Mouse (Mus musculus): Measurements from ENCODE around the gene Col4a3. TPM values are rescaled to one million over a fixed set of nuclear protein-coding genes. Genes with fewer than 3 reads are reported as not detected.

The Col4a3 gene
- total RNA-seq, 1 experiment from 2014 or later: not detected

DNA sequence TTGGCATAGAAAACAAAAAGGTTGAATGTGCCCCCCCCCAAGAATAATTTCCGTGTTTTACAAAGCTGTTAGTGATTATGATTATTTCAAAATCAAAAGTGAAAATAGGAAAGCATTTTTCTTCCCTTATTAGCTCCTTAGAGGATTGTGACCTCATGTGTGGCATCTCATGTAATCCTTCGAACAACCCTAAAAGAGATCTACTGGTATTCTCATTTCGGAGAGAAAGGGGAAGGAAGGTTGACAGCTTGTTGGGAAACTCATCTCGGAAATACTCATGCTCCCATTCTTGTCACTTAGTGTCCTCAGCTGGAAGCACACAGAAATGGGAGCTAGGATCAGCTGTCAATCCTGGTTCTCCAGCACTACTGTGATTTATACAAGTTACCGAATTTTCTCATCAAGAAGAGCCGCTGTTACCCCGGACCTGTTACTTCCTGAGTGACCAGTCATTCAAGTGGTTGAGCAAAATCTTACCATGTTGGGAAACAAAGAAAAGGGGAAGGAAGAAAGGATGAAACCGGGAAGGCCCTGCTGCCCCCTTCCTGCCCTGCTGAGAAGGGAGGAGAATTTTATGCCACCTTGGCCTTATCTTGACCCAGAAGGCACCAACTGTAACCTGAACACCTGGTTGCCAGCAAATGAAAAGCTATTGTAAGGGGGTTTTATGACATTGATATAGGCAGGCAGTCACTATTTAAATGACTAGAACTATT is 174.9 kb downstream of the Col4a3 start:
- ATAC-seq (replicated peaks; ENCODE audit: low read depth, poor library complexity, severe bottlenecking): peak; percentile 41

- ATAC-seq (replicated peaks; ENCODE audit: low read depth, poor library complexity, severe bottlenecking): no peak
Observed at GRCm38 (mm10) chr1:82762274-82762673, 175.6 kb downstream of the Col4a3 start.

DNA sequence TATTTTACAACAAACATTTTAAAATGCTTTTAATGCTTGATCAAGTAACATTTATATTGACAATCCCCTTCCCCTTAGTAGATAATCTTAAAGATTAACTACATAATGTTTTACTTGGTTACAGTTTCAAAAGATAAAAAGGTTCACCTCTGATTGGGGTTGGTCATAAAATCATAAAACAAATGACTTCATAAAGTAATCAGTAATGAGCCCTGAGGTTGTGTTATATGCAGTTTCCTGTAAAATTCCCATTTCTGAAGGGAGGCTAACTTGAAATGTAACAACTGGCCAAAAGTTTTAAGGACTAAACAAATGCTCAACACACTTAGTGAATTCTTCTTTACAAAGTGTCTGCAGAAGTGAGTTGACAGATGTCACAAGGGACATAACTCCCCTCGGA is 179.5 kb downstream of the Col4a3 start:
- no peak for ATAC-seq (replicated peaks; ENCODE audit: low read depth, poor library complexity, severe bottlenecking)

- ATAC-seq (replicated peaks; ENCODE audit: low read depth, poor library complexity, severe bottlenecking): no peak
Observed at GRCm38 (mm10) chr1:82766641-82767040, 179.9 kb downstream of the Col4a3 start.

DNA sequence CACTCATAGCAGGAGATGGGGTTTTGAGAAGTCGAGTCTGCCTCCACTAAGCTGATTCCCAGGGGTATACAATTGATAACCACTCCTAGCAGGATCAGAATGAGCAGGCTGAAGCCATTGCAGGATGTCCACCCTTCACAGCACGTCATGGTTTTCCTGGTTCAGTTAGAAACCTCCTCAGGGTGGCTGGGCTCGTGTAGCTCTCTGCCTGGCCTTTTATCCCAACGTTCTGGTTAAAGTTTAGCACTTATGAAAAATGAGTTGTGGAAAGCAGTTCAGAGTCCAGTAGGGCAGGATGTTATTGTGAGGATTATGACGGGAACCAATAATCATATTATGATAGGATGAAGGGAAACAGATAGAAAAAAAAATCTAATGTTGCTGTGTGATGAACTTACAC is 181.5 kb downstream of the Col4a3 start, which contains the start of gene Tm4sf20:
Gene Tm4sf20, minus strand, starts transcription at position 193 of the 400 bp plus-strand sequence.
- no peak for ATAC-seq (replicated peaks; ENCODE audit: low read depth, poor library complexity, severe bottlenecking)

- no peak for ATAC-seq (replicated peaks; ENCODE audit: low read depth, poor library complexity, severe bottlenecking)
Observed at GRCm38 (mm10) chr1:82771022-82771586, 184.4 kb downstream of the Col4a3 start, which contains the start of gene Gm47791. Gene Gm47791 (minus strand): TSS chr1:82771243.

Other genes starting within 250 kb of the Col4a3 start
- 0.14 TPM in 1 of 2 replicates, not detected in the other for gene Col4a4, start 72 bp upstream of the Col4a3 start, total RNA-seq (2017)
- 49.9 and 59.7 TPM in 2 replicates for gene Mff, start 138.0 kb downstream of the Col4a3 start, total RNA-seq (2017)
- not detected in 2 replicates for gene Tm4sf20, start 181.5 kb downstream of the Col4a3 start, total RNA-seq (2017)
- gene Gm47791, start 184.3 kb downstream of the Col4a3 start, total RNA-seq (2017): not detected in 2 replicates

Data from common myeloid progenitor, adult 5-6 weeks (primary cell).